Mouse (Mus musculus): ENCODE measurements around the gene Noc2l. TPM values are rescaled to one million over a fixed set of nuclear protein-coding genes. Genes with fewer than 3 reads are reported as not detected.

Gene Noc2l
- total RNA-seq (2023): 94.5 to 98.7 TPM (median 97.8 TPM) in 4 replicates

GRCm38 (mm10) chr4:156235808-156236533, at the start of gene Noc2l:
Gene Noc2l, plus strand, starts transcription at chr4:156236010.

GRCm38 (mm10) chr4:156197131-156197828, 38.5 kb upstream of the Noc2l start, which contains the start of gene Agrn:
Gene Agrn, minus strand, starts transcription at chr4:156197488.

GRCm38 (mm10) chr4:156200623-156201475, 35.0 kb upstream of the Noc2l start, which contains the start of gene Isg15:
Gene Isg15, minus strand, starts transcription at chr4:156200818.

DNA sequence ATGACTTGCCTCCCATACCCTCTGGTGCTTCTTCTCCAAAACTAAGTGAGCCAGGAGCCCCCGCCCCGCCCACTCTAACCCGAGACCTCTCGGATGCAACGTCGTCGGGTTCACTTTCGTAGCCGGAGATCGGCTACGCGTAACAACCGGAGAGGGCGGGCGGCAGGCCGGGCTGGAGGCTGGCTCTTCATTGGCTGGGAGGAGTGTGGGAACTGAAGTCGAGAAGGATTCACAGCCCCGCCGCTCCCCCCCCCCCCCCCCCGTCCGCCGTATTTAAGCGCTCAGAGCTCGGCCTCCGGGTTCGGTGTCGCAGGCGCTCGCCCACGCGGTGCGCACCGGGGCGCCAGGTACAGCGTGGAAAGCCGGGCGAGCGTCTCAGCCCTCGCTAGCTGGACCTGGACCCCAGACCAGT, 32.8 kb upstream of the Noc2l start, which contains the start of gene AW011738:
TSS of gene AW011738 (plus strand) at position 304 of the 412 bp plus-strand sequence.

DNA sequence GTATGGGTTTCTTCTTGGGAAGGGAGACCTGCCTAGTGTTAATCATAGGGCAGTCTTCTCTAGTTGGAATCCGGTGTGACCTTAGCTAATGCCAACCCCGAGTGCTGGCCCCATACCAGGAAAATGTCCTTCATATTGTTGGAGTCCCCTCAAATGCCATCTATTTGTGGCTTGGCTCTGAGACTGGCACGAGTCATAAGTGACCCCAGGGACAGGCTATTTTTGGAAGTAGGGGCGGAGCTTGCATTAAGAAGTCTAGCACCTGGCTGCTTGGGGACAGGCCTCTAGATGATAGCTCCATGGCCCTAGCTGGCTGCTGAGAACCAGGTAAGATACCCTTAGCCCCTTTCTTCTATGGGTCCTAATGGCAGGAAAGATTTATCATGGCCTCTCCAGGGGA, 20.2 kb upstream of the Noc2l start, which contains the start of gene Perm1:
TSS of gene Perm1 (plus strand) at position 220 of the 400 bp plus-strand sequence.

DNA sequence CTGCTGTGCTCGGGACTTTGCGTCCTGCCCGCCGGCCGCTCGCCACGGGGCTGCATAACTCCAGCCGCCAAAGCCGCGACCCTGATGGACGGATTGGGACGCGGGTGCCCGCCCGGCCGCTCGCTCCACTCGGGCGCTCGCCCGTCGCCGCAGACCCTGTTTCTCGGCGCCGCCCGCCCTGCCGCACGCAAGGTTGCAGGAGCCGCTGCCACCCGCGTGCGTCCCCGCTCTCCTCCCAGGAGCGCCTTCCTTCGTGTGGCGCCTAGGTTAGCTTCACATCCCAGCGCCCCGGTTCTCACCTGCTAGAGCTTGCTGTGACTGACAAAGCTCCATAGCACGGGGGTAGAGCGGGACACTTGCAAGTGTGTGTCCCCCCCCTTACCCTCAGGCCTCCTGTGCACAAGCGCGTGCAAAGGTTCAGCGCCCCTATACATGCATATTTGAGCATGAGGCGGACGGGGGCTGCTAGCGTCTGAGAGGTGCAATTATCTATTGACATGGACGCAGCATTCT, 1.1 kb upstream of the Noc2l start, which contains the start of gene Plekhn1:
TSS of gene Plekhn1 (minus strand) at position 157 of the 513 bp plus-strand sequence.

DNA sequence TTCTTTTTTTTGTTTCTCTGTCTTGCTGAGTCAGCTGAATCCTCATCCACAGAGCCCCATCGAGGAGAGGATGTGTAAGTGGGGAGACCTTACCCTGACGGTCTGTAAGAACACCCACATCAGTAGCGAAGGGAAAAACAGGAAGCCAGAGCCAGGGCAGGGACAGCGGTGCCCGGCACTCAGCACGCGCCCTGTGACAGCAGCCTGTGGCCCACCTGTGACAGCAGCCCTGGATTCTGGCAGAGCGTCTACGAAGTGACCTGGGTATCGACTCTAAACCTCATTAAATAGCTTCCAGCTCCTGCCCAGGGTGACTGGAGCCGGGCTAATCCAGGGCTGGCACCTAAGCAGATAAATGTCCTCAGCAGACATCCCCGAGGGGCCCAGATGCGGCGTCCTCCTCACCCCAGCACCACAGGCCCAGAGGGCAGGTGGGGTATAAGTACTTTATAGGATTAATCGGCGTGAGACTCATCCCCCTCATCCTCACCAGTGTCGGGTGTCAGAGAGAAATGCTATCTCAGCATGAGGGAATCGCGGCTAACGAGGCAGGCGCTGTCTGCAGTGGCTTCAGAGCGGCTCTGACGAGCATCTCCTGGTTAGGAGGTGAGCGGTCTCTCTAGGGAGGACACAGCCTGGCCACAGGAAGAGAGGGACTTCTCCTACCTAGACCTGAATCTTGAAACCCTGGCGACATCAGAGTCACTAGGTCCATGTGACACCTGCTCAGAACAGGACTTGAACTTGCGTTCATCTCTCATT, 19.4 kb downstream of the Noc2l start, which contains the start of gene Samd11:
TSS of gene Samd11 (minus strand) at position 580 of the 762 bp plus-strand sequence.

Other genes starting within 250 kb of the Noc2l start
- 2.3 to 2.6 TPM (median 2.6 TPM) in 4 replicates for gene B3galt6, start 243.4 kb upstream of the Noc2l start, total RNA-seq (2023)
- gene Sdf4, start 243.1 kb upstream of the Noc2l start, total RNA-seq (2023): 113 to 137 TPM (median 123 TPM) in 4 replicates
- gene Tnfrsf4, start 222.2 kb upstream of the Noc2l start, total RNA-seq (2023): 7.1 to 10.8 TPM (median 9.4 TPM) in 4 replicates
- gene Tnfrsf18, start 209.8 kb upstream of the Noc2l start, total RNA-seq (2023): 11.4 to 20.8 TPM (median 16.6 TPM) in 4 replicates
- not detected in 4 replicates for gene Ttll10, start 176.6 kb upstream of the Noc2l start, total RNA-seq (2023)
- 52.8 to 58.1 TPM (median 55.8 TPM) in 4 replicates for gene 9430015G10Rik, start 126.0 kb upstream of the Noc2l start, total RNA-seq (2023)
- gene Rnf223, start 105.5 kb upstream of the Noc2l start, total RNA-seq (2023): 0.45 to 1.2 TPM (median 0.82 TPM) in 4 replicates
- gene Agrn, start 38.5 kb upstream of the Noc2l start, total RNA-seq (2023): 2.0 to 4.2 TPM (median 3.2 TPM) in 4 replicates
- gene Isg15, start 35.2 kb upstream of the Noc2l start, total RNA-seq (2023): 4.2 to 9.6 TPM (median 6.1 TPM) in 4 replicates
- 10.1 to 11.5 TPM (median 10.2 TPM) in 4 replicates for gene AW011738, start 32.7 kb upstream of the Noc2l start, total RNA-seq (2023)
- gene Perm1, start 20.1 kb upstream of the Noc2l start, total RNA-seq (2023): 0.18 to 0.24 TPM (median 0.21 TPM) in 4 replicates
- gene Plekhn1, start 1.2 kb upstream of the Noc2l start, total RNA-seq (2023): 37.6 to 41.1 TPM (median 38.6 TPM) in 4 replicates
- gene Samd11, start 19.6 kb downstream of the Noc2l start, total RNA-seq (2023): 7.5 to 12.3 TPM (median 10.3 TPM) in 4 replicates
- not detected in 4 replicates for gene Vmn2r-ps159, start 95.1 kb downstream of the Noc2l start, total RNA-seq (2023)